Mouse (Mus musculus) c-Kit-positive CD71-negative TER-119-negative erythroid progenitor cells, embryonic 14.5 days (primary cell): ENCODE results near the gene Rai14.

Source experiments
- DNase-seq: peaks from one replicate; pipeline ENCODE4 v3.0.0-alpha.2; 2013; ENCODE audit warnings: low read depth

Rai14 gene

GRCm38 (mm10) chr15:10648372-10649109 is 65.9 kb downstream of the Rai14 start:
- no peak for DNase-seq

- DNase-seq, result no peak
Measured at GRCm38 (mm10) chr15:10646297-10646696, 68.1 kb downstream of the Rai14 start.

- DNase-seq, result no peak
Measured at GRCm38 (mm10) chr15:10645101-10645500, 69.3 kb downstream of the Rai14 start.

GRCm38 (mm10) chr15:10643819-10644218 is 70.6 kb downstream of the Rai14 start:
- no peak for DNase-seq

GRCm38 (mm10) chr15:10643224-10643623 is 71.2 kb downstream of the Rai14 start:
- no peak for DNase-seq

GRCm38 (mm10) chr15:10642419-10642818 is 72.0 kb downstream of the Rai14 start:
- no peak for DNase-seq

- no peak for DNase-seq
Measured at GRCm38 (mm10) chr15:10640721-10641120, 73.7 kb downstream of the Rai14 start.

- no peak for DNase-seq
Measured at GRCm38 (mm10) chr15:10637251-10637793, 77.1 kb downstream of the Rai14 start.

- DNase-seq, result no peak
Measured at GRCm38 (mm10) chr15:10636844-10637243, 77.6 kb downstream of the Rai14 start.

GRCm38 (mm10) chr15:10635121-10635520 is 79.3 kb downstream of the Rai14 start:
- DNase-seq, result no peak

- no peak for DNase-seq
Measured at GRCm38 (mm10) chr15:10634176-10634575, 80.2 kb downstream of the Rai14 start.

GRCm38 (mm10) chr15:10633381-10633780 is 81.0 kb downstream of the Rai14 start:
- no peak for DNase-seq

- no peak for DNase-seq
Measured at GRCm38 (mm10) chr15:10632581-10632980, 81.8 kb downstream of the Rai14 start.

GRCm38 (mm10) chr15:10632060-10632459 is 82.4 kb downstream of the Rai14 start:
- no peak for DNase-seq

GRCm38 (mm10) chr15:10631541-10631940 is 82.9 kb downstream of the Rai14 start:
- no peak for DNase-seq

GRCm38 (mm10) chr15:10628980-10629346 is 85.5 kb downstream of the Rai14 start:
- DNase-seq, result no peak

- no peak for DNase-seq
Measured at GRCm38 (mm10) chr15:10628131-10628979, 86.1 kb downstream of the Rai14 start.

- DNase-seq, result no peak
Measured at GRCm38 (mm10) chr15:10623571-10624227, 90.7 kb downstream of the Rai14 start.

- DNase-seq, result no peak
Measured at GRCm38 (mm10) chr15:10621194-10621593, 93.2 kb downstream of the Rai14 start.

- no peak for DNase-seq
Measured at GRCm38 (mm10) chr15:10619678-10620077, 94.7 kb downstream of the Rai14 start.

- no peak for DNase-seq
Measured at GRCm38 (mm10) chr15:10618276-10618675, 96.1 kb downstream of the Rai14 start.

- DNase-seq, result no peak
Measured at GRCm38 (mm10) chr15:10616001-10616400, 98.4 kb downstream of the Rai14 start.
